Mouse (Mus musculus) olfactory bulb, adult 2 months (tissue): ENCODE results near the gene Fbn1. TPM values are rescaled to one million over a fixed set of nuclear protein-coding genes. Genes with fewer than 3 reads are reported as not detected.

Source experiments
- H3K27ac ChIP-seq: fragments of 200-500 bp; 2 replicates; pipeline ENCODE4 v1.5.1; 2012; ENCODE audit warnings: low read depth, low read length; ENCODE audit not compliant: insufficient read depth
- H3K4me1 ChIP-seq: fragments of 200-500 bp; 2 replicates; pipeline ENCODE4 v1.6.1; 2012; ENCODE audit warnings: low read length; ENCODE audit not compliant: control insufficient read depth, insufficient read depth
- H3K4me3 ChIP-seq: fragments of 200-500 bp; 2 replicates; pipeline ENCODE4 v1.5.1; 2012; ENCODE audit warnings: mild to moderate bottlenecking, low read depth, low read length, moderate library complexity; ENCODE audit not compliant: insufficient read depth
- CTCF ChIP-seq: fragments of 200-500 bp; IDR thresholded peaks from 2 replicates; pipeline ENCODE4 v1.5.1; 2012; ENCODE audit warnings: low read depth, mild to moderate bottlenecking, low read length, moderate library complexity; ENCODE audit not compliant: insufficient read depth
- POLR2A ChIP-seq: fragments of 200-500 bp; IDR thresholded peaks from 2 replicates; pipeline ENCODE4 v1.6.1; 2012; ENCODE audit warnings: mild to moderate bottlenecking, low read depth, low read length, moderate library complexity; ENCODE audit not compliant: insufficient read depth
- WGBS: fragments of 180-500 bp; shearing (Covaris S2); methylation state at CpG from one replicate; pipeline ENCODE4 v1.1.7; 2018; 5-methylcytosine and 5-hydroxymethylcytosine counted together
- polyA plus RNA-seq: library from polyadenylated mRNA; stranded (reverse); fragments of >200 nt; gene quantifications from 2 replicates; pipeline ENCODE4 v1.2.4, GENCODE M21; 2012; ENCODE audit warnings: low replicate concordance; ENCODE audit not compliant: missing spikeins, insufficient read depth, insufficient read length

Fbn1 gene
- polyA plus RNA-seq, 1 experiment = not detected

DNA sequence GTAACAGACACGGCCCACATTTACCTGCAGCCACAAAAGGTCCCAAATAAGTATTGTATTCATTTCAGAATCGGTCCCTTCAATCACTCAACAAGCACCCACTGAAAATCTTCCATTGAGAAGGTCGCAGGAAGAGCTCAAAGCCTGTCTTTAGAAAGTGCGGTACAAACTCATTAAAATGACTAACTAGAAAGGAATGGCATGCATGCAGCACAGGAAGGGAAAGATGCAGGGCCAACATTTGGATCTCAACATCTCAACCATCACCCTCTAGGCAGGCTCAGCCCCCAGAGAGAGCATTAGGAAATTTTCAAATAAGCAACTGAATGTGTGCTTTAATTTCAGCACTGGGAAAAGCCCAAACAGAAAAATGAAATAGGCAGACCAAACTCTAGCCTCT is 36.1 kb downstream of the Fbn1 start:
- H3K4me1 ChIP-seq = no peaks in the 10 kb centered on the region
- no peak overlapping the region for H3K4me3 ChIP-seq
- H3K27ac ChIP-seq = no peak overlapping the region
- TF ChIP-seq CTCF (no peak), POLR2A (no peak)
- WGBS = 87% methylated on average over 4 of the region's 4 CpGs

DNA sequence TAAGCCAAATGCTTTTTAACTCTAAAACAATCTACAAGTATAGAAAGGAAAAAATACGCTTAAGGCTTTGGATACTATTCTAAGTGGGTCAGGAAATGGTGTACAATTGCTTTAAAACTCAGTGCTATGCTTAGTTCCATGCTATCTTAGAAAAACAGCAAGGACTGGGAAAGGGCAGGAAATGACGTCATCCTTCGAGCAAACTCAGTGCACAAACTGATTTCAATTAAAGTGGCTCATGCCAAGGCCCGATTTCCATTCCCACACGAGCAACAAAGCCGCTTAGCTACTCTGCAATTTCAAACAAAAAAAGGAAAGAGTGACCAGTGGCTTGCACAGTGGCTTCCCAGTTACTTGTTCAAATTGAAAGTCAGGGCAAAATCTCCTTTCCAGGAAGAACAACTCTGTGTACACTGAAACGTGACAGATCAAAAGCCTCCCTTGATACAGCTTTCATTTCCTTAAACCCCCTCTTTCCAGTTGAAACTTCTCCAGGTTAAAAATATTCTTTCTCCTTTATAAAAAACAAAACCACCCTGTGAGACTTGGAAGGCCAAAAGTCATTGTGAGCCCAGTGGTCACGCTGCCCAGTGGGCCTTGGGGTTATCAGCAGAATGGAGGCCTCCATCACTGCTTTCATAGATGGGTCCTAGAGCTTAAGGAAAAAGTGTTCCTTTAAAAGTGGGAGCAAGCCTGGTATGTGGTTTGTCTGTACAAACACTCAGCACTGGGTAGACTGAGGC is 37.1 kb downstream of the Fbn1 start:
- WGBS = 28% methylated on average over 8 of the region's 8 CpGs
- TF ChIP-seq CTCF (no peak), POLR2A (no peak)
- Histone ChIP-seq H3K4me1 (no peaks in the 10 kb centered on the region), H3K4me3 (no peak overlapping the region), H3K27ac (no peak overlapping the region)

DNA sequence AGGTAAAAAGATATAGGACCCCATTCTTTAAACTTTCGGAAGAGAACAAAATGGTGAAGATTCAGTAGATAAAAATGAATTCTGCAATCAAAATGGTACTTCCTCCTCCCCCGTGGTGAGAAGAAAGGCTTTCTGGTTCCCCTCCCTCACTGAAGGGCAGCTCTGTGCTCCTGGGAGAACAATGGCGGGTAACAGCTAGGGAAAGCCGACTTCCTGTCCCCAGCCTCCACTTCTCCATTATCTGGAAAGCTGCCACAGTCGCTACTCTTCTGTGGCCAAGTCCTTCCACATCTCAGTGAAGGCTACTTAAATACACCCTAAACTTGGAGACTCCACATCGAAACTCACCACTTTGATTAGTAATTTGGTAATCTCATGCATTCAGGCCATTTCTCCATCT is 43.8 kb downstream of the Fbn1 start:
- 85% methylated on average over 6 of the region's 6 CpGs for WGBS
- H3K4me3 ChIP-seq = no peak overlapping the region

DNA sequence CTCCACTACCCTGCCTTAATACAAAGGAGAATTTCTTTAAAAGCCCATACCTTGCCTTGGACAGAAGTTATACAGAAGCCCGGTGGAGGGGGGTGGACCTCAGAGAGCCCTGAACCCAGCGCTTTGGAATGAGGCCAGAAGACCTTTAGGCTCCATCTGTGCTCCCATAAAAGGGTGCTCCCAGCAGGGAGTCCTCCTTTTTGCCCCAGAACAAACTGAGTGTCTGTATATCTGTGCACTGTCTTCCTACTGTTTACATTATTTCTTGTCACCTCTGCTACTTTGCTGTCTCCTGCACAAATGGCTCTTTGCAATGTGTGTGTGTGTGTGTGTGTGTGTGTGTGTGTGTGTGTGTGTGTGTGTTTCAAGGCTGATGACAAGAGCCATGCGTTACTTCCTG is 48.7 kb downstream of the Fbn1 start:
- 86% methylated on average over 3 of the region's 3 CpGs for WGBS
- TF ChIP-seq POLR2A (no peak), CTCF (no peak)
- H3K4me1 ChIP-seq = no peaks in the 10 kb centered on the region
- H3K27ac ChIP-seq = no peak overlapping the region
- H3K4me3 ChIP-seq = no peak overlapping the region

More for the DNA sequence above, 43.8 kb downstream of the Fbn1 start:
- no peaks in the 10 kb centered on the region for H3K4me1 ChIP-seq
- TF ChIP-seq CTCF (no peak), POLR2A (no peak)
- no peak overlapping the region for H3K27ac ChIP-seq

DNA sequence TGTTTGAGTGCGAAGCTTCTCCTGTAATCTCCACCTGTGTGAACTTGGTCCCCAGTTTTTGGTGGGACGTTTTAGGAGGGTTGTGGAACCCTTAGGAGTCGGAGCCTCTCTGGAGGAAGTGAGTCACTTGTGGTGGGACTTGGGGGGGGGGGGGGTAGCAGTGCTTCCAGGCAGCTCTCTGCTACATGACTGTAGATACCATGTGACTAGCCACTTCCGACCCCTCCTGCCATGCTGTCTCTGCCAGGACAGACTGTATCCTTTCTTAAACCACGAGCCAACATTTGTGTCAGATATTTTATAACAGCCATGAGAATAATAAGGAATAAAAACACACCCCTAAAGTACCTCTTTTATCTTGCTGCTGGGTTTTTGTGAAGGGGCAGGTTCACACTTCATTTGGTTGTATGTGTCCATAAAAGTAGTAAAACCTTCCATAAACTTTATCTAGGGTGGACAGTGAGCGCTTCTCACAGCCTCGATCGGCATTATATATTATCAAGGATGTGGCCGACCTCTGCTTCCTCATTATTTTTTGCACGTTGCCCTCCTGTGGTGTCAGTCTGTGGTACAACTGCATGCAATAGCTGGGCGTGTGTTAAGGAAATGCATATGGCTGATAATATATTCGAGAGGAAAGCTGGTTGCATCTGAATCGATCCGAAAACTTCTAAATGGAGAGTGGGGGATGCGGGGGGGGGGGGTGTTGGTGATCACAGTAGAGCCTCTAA is 51.6 kb downstream of the Fbn1 start:
- no peak overlapping the region for H3K27ac ChIP-seq
- 89% methylated on average over 15 of the region's 15 CpGs for whole genome bisulfite sequencing
- TF ChIP-seq POLR2A (no peak), CTCF (no peak)
- no peaks in the 10 kb centered on the region for H3K4me1 ChIP-seq
- no peak overlapping the region for H3K4me3 ChIP-seq

DNA sequence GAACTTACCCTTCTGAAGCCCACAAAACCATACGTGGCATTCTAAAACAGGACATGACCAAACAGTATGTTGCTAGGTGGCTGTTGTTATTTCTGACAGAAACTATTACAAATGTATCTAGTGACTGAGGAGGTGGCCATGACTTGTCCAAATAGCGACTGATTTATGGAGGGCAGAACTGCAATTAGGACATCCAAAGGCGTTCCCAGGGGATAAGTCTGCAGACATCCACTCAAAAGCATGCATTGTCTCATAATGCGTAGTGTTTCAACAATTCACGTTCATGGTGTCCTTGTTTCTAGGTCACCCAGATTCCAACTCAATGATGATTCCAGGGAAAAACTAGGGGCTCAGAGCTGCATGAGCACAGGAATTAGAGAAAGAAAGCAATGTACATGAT is 53.0 kb downstream of the Fbn1 start:
- Histone ChIP-seq H3K4me1 (no peaks in the 10 kb centered on the region), H3K27ac (no peak overlapping the region), H3K4me3 (no peak overlapping the region)
- no peak for TF ChIP-seq POLR2A
- TF ChIP-seq CTCF = no peak
- WGBS = 90% methylated on average over 5 of the region's 5 CpGs

DNA sequence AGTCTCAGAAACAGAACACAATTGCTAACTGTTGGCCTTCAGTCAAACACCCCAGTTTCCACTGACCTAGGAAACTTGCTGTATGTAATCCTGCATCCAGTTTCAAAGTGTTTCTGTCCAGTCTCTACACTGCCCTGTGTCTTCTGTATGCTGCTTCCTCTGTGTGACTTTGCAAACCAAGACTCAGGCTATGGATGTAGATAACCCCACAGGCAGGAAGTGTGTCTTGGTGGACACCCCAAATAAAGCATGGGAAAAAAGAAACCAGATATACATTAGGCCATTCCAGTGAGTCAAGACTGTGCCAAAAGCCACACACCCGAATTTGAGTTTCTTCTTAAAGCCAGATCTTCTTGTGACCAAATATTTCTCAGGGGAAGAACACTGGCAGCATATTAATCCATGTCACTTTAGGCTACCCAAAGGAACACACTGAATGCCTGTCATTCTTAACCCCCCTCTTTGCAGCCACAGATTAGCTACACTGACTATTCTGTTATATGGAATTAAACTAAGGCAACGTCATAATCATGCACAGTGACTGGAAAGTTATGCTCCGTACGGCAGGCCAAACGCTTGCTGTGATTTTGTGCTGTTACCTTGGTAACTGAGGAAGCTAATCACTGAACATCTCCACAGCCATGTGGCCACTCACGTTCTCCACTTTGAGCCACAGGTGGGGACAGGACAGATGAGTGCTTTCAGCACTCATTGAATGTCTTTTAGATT is 55.3 kb downstream of the Fbn1 start:
- TF ChIP-seq POLR2A (no peak), CTCF (no peak)
- 46% methylated on average over 6 of the region's 6 CpGs for WGBS

DNA sequence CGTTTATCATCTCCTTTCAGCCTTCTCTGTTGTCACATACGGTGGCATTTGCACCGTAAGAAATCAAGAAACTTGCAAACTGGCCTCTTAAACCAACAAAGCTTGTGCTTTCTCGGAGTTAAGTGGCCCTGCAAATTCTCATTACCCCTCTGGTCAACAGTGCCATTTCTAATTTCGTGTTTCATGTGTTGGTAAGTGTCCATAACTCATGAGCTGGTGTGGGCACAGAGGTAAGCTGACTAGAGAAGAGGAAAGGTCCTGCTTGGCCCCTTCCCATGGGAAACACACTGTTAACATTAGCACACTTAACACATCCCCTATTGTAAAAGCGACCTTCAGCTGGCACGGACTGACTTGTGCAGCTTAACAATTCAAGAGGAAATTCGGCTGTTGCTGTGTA is 58.4 kb downstream of the Fbn1 start:
- WGBS = 68% methylated on average over 8 of the region's 8 CpGs
- Histone ChIP-seq H3K4me1 (no peaks in the 10 kb centered on the region), H3K27ac (no peak overlapping the region), H3K4me3 (no peak overlapping the region)
- TF ChIP-seq POLR2A (no peak), CTCF (no peak)

More for the DNA sequence above, 55.3 kb downstream of the Fbn1 start:
- H3K4me3 ChIP-seq = no peak overlapping the region
- H3K4me1 ChIP-seq = no peaks in the 10 kb centered on the region
- H3K27ac ChIP-seq = no peak overlapping the region

DNA sequence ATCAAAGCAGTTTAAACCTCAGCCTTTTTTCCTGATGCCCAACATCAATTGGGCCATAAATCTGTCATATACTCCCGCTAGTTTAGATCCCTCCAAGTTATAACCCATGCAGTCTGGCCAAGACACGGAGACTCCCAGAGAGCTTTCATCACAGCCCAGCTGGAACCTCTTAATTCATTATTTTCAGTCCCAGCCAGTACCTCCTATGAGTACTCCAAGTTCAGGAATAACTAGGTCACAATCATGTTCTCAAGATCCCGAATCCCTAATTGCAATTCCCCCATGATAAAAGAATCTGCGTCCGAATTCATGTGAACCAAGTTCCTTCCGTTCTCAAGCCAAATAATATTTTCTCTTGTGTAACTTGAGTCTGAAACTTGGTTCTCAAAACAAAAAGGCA is 58.9 kb downstream of the Fbn1 start:
- Histone ChIP-seq H3K27ac (no peak overlapping the region), H3K4me3 (no peak overlapping the region), H3K4me1 (no peaks in the 10 kb centered on the region)
- TF ChIP-seq CTCF (no peak), POLR2A (no peak)
- WGBS = 79% methylated on average over 6 of the region's 6 CpGs
